Mouse (Mus musculus) bone marrow, adult 2 months (tissue): ENCODE data around the gene Gpr152.

ENCODE experiments used
- CTCF ChIP-seq: fragments of 200-500 bp; IDR thresholded peaks from 2 replicates; pipeline ENCODE4 v1.5.1; 2011; ENCODE audit warnings: low read length, control low read depth; ENCODE audit not compliant: control insufficient read depth, insufficient read depth
- POLR2A ChIP-seq: fragments of 200-500 bp; IDR thresholded peaks from 2 replicates; pipeline ENCODE4 v1.6.1; 2011; ENCODE audit warnings: low read depth, mild to moderate bottlenecking, control low read depth, low read length, borderline replicate concordance; ENCODE audit not compliant: control insufficient read depth

- TF ChIP-seq CTCF, result no peak
- no peak for TF ChIP-seq POLR2A
Measured at GRCm38 (mm10) chr19:4164721-4165120, 25.1 kb downstream of the Gpr152 start.
